Comparison of ENCODE assay signal across 8 mouse cellular contexts in genomic region chr14:20640644-20641437, GRCm38 (mm10). TPM values are rescaled to one million over a fixed set of nuclear protein-coding genes. Genes with fewer than 3 reads are reported as not detected.
DNase-seq lines count a peak whose midpoint lies in the region; ATAC-seq and TF ChIP-seq lines count a peak whose summit lies in the region.

TSS of gene Usp54 (minus strand) at chr14:20641063.

- H3K4me2 ChIP-seq in embryonic facial prominence, embryonic 13.5 days, result peak within 1 kb of the TSS; percentile 88
- peak within 1 kb of the TSS; percentile 72 for H3K4me2 ChIP-seq in limb, embryonic 13.5 days (replicated peaks)
- H3K4me2 ChIP-seq in midbrain, embryonic 16.5 days (ENCODE audit: low read length), result peak within 1 kb of the TSS; percentile 90

- H3K79me2 ChIP-seq in heart, adult 2 months (replicated peaks; ENCODE audit: control insufficient read depth, insufficient read depth, low read length), result no peaks in the 10 kb centered on the region

- TF ChIP-seq EP300 in heart, adult 2 months (IDR thresholded peaks at IDR 0.05; ENCODE audit: insufficient read depth, low read depth, low read length), result peak; percentile 69; the same call in 1 of the 2 replicates

- peak; percentile 88 for DNase-seq in 3134 (ENCODE audit: extremely low read depth, insufficient read length, low spot score)
- DNase-seq in adrenal gland, postnatal 36 days, result peak; percentile 97 to 98
- DNase-seq in heart, adult 2 months, result peak; percentile 96 to 97
- DNase-seq in kidney, adult 8-10 months, result peak; percentile 97 to 98
- DNase-seq in spleen, postnatal 10 days (ENCODE audit: low spot score in 2 of 2), result peak; percentile 96 to 99

- peak; percentile 85 for TF ChIP-seq POLR2A in heart, adult 2 months (IDR thresholded peaks at IDR 0.05; ENCODE audit: insufficient read depth, low read depth, low read length)

- H3K36me3 ChIP-seq in embryonic facial prominence, embryonic 13.5 days, result no peaks in the 10 kb centered on the region
- peaks cover 2% of the 10 kb centered on the region for H3K36me3 ChIP-seq in heart, adult 2 months (ENCODE audit: control insufficient read depth, insufficient read depth, low read length)
- no peaks in the 10 kb centered on the region for H3K36me3 ChIP-seq in limb, embryonic 13.5 days
- no peaks in the 10 kb centered on the region for H3K36me3 ChIP-seq in midbrain, embryonic 16.5 days (ENCODE audit: control insufficient read depth, insufficient read depth, low read length)

- peak within 1 kb of the TSS; percentile 93 for H3K9ac ChIP-seq in embryonic facial prominence, embryonic 13.5 days
- peak within 1 kb of the TSS; percentile 88 for H3K9ac ChIP-seq in heart, adult 2 months (ENCODE audit: low read depth, low read length)
- H3K9ac ChIP-seq in limb, embryonic 13.5 days, result peak within 1 kb of the TSS; percentile 92
- H3K9ac ChIP-seq in midbrain, embryonic 16.5 days (ENCODE audit: low read depth, low read length), result peak within 1 kb of the TSS; percentile 85

- under 1% methylated on average over 73 of the region's 73 CpGs for WGBS in embryonic facial prominence, embryonic 13.5 days
- WGBS in heart, adult 2 months, result under 1% methylated on average over 69 of the region's 73 CpGs
- under 1% methylated on average over 71 of the region's 73 CpGs for WGBS in limb, embryonic 13.5 days
- WGBS in midbrain, embryonic 16.5 days, result 0% methylated on average over 71 of the region's 73 CpGs

- no peak for TF ChIP-seq CTCF in heart, adult 2 months (IDR thresholded peaks at IDR 0.05)

- peak; percentile 91 for ATAC-seq in embryonic facial prominence, embryonic 13.5 days (ENCODE audit: insufficient number of reproducible peaks, insufficient read depth, low FRiP score, low TSS enrichment, low read depth)
- peak; percentile 97 for ATAC-seq in limb, embryonic 13.5 days (ENCODE audit: low FRiP score, low read depth)
- peak; percentile 96 for ATAC-seq in midbrain, embryonic 16.5 days

- H3K4me3 ChIP-seq in embryonic facial prominence, embryonic 13.5 days, result peak within 1 kb of the TSS; percentile 80
- H3K4me3 ChIP-seq in heart, adult 2 months, result peak within 1 kb of the TSS; percentile 94
- peak within 1 kb of the TSS; percentile 83 for H3K4me3 ChIP-seq in limb, embryonic 13.5 days
- peak within 1 kb of the TSS; percentile 89 for H3K4me3 ChIP-seq in midbrain, embryonic 16.5 days (ENCODE audit: low read depth, low read length)

- H3K9me3 ChIP-seq in embryonic facial prominence, embryonic 13.5 days, result no peaks in the 10 kb centered on the region
- no peaks in the 10 kb centered on the region for H3K9me3 ChIP-seq in limb, embryonic 13.5 days
- H3K9me3 ChIP-seq in midbrain, embryonic 16.5 days (replicated peaks; ENCODE audit: control insufficient read depth, low read length, poor library complexity, severe bottlenecking), result no peaks in the 10 kb centered on the region

- intact Hi-C loops in heart, adult 2 months (cut with DNase I), result loop anchor here (1.0 to 10.0 kb wide), 4 partner anchors 20 to 246 kb away; partner anchors contain the start of genes Mrps16 and Ppp3cb

- H3K27ac ChIP-seq in embryonic facial prominence, embryonic 13.5 days, result peak within 1 kb of the TSS; percentile 96
- H3K27ac ChIP-seq in heart, adult 2 months, result peak within 1 kb of the TSS; percentile 94
- H3K27ac ChIP-seq in limb, embryonic 13.5 days, result peak within 1 kb of the TSS; percentile 96
- H3K27ac ChIP-seq in midbrain, embryonic 16.5 days (ENCODE audit: low read length), result peak within 1 kb of the TSS; percentile 94

- peaks cover 7% of the 10 kb centered on the region for H3K4me1 ChIP-seq in embryonic facial prominence, embryonic 13.5 days
- no peaks in the 10 kb centered on the region; the same call in none of the 2 replicates for H3K4me1 ChIP-seq in heart, adult 2 months (ENCODE audit: control insufficient read depth, insufficient read depth, low read length)
- H3K4me1 ChIP-seq in limb, embryonic 13.5 days, result peaks cover 9% of the 10 kb centered on the region
- peaks cover 16% of the 10 kb centered on the region for H3K4me1 ChIP-seq in midbrain, embryonic 16.5 days (ENCODE audit: control insufficient read depth, insufficient read depth, low read length)

- no peaks in the 10 kb centered on the region for H3K27me3 ChIP-seq in embryonic facial prominence, embryonic 13.5 days
- no peaks in the 10 kb centered on the region for H3K27me3 ChIP-seq in heart, adult 2 months (ENCODE audit: control insufficient read depth, insufficient read depth, low read length)
- H3K27me3 ChIP-seq in limb, embryonic 13.5 days, result no peaks in the 10 kb centered on the region
- no peaks in the 10 kb centered on the region for H3K27me3 ChIP-seq in midbrain, embryonic 16.5 days (ENCODE audit: control insufficient read depth, insufficient read depth, low read depth, low read length)

RNA-seq across cellular contexts. Expression of gene Usp54, which starts in this region (rescaled TPM):
- 10 to 100 TPM; 14.1 to 14.6 TPM for total RNA-seq in adrenal gland, postnatal 36 days (2021)
- 8.5 and 9.4 TPM in 2 replicates for polyA plus RNA-seq in embryonic facial prominence, embryonic 13.5 days (2015; fragmentation: Nextera tagmentation; extraction: Ambion mirVana)
- 10 to 100 TPM; 14.1 to 16.2 TPM for total RNA-seq in heart, adult 2 months (2021)
- polyA plus RNA-seq in heart, adult 2 months (2012; rRNA removed), result 10.9 and 16.3 TPM in 2 replicates
- polyA plus RNA-seq in limb, embryonic 13.5 days (2015; fragmentation: Nextera tagmentation; extraction: Ambion mirVana), result 7.3 and 9.1 TPM in 2 replicates
- polyA plus RNA-seq in midbrain, embryonic 16.5 days (2015; fragmentation: Nextera tagmentation; extraction: Ambion mirVana), result 13.8 and 14.2 TPM in 2 replicates

Comparison
In these comparisons a context has a peak if more than half of its experiments do, and no peak if none do; other contexts are left out.
1. Peak in every context shown above with its lines: DNase-seq, ATAC-seq, H3K4me3 ChIP-seq and H3K27ac ChIP-seq.